Mouse (Mus musculus): ENCODE data around the gene Trpc7. TPM values are rescaled to one million over a fixed set of nuclear protein-coding genes. Genes with fewer than 3 reads are reported as not detected.

Trpc7 gene
- polyA plus RNA-seq, 1 experiment from 2014 or later: 6.6 TPM

DNA sequence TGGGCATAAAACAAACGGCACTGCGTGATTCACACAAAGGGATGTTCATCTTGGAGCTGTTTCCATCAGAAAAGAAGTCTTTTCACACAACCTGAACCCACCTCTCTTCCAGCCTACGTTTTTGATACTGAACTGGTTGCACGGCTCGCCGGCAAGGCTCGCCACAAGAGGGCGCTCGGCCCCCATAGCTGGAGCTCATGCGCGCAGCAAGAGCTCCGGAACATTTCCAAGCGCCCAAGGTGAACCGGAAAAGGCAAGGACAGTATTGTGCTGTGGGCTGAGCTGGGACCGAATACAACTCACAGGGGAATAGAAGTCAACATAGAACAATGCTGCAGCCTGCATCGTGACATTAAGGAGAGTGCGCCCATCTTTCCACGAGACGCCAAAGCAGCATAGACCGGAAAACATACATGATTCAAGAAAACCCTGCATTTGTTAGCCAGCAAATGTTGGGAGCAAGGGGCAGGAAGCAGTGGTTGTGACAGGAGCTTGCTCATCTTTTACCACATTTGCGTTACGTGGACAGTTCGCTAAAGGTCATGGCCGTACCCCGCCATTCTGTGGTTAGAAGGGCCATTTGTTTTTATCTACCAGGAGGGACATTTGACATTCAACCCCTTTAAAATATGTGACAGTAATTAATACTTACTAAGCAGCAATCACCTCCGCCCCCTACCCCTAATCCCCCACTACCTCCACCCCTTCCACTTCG is 88.9 kb downstream of the Trpc7 start:
- 10% methylated on average over 27 of the region's 27 CpGs for WGBS
- peak; percentile 87 for ATAC-seq
- no peaks in the 10 kb centered on the region for H3K36me3 ChIP-seq (ENCODE audit: control insufficient read depth, insufficient read depth, low read length)
- H3K4me1 ChIP-seq (ENCODE audit: control insufficient read depth, insufficient read depth, low read length): peaks cover 5% of the 10 kb centered on the region; the same call in 1 of the 2 replicates
- no peaks in the 10 kb centered on the region for H3K9me3 ChIP-seq (replicated peaks; ENCODE audit: control insufficient read depth, low read length, poor library complexity, severe bottlenecking)
- H3K4me3 ChIP-seq (ENCODE audit: low read depth, low read length): peak overlapping the region; percentile 16
- no peaks in the 10 kb centered on the region; the same call in 1 of the 2 replicates for H3K27me3 ChIP-seq (ENCODE audit: control insufficient read depth, insufficient read depth, low read depth, low read length)
- H3K27ac ChIP-seq (ENCODE audit: low read length): no peak overlapping the region
- H3K4me2 ChIP-seq (ENCODE audit: low read length): peak overlapping the region; percentile 58
- H3K9ac ChIP-seq (ENCODE audit: low read depth, low read length): peak overlapping the region; percentile 55; the same call in 1 of the 2 replicates

DNA sequence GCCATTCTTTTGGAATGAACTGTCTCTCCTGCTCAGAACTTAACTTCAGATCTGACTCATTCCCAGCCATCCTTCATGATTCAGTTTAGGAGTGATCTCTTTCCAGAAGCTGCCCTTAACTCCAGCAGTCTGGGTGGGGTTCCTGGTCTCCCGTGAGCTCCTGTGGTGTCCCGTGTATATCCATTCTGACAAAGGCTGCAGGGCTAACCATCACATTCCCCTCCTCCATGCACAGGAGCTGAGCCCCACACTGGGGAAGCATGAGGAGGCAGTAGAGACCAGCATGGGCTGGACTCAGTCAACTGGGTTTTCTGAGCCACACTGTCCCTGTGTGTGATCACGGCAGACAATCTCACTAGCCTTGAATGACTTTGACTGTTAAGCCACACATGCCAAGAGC is 90.7 kb downstream of the Trpc7 start:
- H3K27ac ChIP-seq (ENCODE audit: low read length): no peak overlapping the region
- H3K4me2 ChIP-seq (ENCODE audit: low read length): no peak overlapping the region
- H3K36me3 ChIP-seq (ENCODE audit: control insufficient read depth, insufficient read depth, low read length): no peaks in the 10 kb centered on the region
- H3K27me3 ChIP-seq (ENCODE audit: control insufficient read depth, insufficient read depth, low read depth, low read length): no peaks in the 10 kb centered on the region; the same call in 1 of the 2 replicates
- no peak overlapping the region for H3K9ac ChIP-seq (ENCODE audit: low read depth, low read length)
- H3K4me1 ChIP-seq (ENCODE audit: control insufficient read depth, insufficient read depth, low read length): peaks cover 5% of the 10 kb centered on the region; the same call in 1 of the 2 replicates
- no peak overlapping the region for H3K4me3 ChIP-seq (ENCODE audit: low read depth, low read length)
- WGBS: 81% methylated on average over 3 of the region's 3 CpGs
- H3K9me3 ChIP-seq (replicated peaks; ENCODE audit: control insufficient read depth, low read length, poor library complexity, severe bottlenecking): no peaks in the 10 kb centered on the region
- ATAC-seq: no peak

DNA sequence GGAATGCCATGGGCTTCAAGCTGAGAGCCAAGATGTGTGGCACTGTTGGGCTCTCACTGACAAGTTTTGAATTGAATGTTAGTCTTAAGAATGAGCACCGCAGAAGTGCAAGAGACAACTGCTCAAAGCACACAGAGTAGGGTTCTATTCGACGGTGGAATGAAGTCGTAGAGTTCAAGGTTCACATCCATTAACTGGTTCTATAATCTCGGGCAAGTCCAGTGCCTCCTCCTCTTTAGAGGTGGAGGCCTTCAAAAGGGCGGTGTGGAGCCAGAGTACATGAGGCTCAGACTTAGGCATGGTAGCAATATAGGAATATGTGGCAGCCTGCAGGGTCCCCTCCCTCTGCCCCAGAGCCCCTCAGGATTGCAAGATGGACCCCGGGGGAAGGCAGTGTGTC is 98.3 kb downstream of the Trpc7 start:
- Histone ChIP-seq H3K9ac (ENCODE audit: low read depth, low read length) (no peak overlapping the region), H3K4me2 (ENCODE audit: low read length) (no peak overlapping the region), H3K9me3 (replicated peaks; ENCODE audit: control insufficient read depth, low read length, poor library complexity, severe bottlenecking) (no peaks in the 10 kb centered on the region), H3K4me1 (ENCODE audit: control insufficient read depth, insufficient read depth, low read length) (peaks cover 5% of the 10 kb centered on the region), H3K27me3 (ENCODE audit: control insufficient read depth, insufficient read depth, low read depth, low read length) (no peaks in the 10 kb centered on the region), H3K27ac (ENCODE audit: low read length) (no peak overlapping the region), H3K36me3 (ENCODE audit: control insufficient read depth, insufficient read depth, low read length) (no peaks in the 10 kb centered on the region), H3K4me3 (ENCODE audit: low read depth, low read length) (no peak overlapping the region)
- 86% methylated on average over 7 of the region's 7 CpGs for WGBS
- no peak for ATAC-seq

DNA sequence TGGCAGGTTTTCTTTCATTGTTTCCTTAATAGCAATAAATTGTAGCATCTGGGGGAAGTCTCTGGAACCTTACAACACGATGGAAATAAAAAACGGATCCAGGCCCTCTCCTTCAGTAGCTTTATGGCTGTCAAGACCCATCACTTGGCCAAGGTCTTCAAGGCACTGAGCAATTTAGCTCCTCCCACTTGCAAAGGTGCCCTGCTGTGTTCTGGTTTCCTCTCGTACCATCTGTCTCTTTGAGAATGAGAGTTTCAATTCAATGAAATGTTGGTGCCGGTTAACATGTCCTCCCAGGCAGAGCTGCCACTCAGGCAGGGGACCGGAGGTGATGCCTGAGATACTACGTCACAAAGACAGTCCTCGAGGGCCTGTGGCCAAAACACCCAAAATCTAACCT is 100.3 kb downstream of the Trpc7 start:
- H3K4me2 ChIP-seq (ENCODE audit: low read length): no peak overlapping the region
- H3K27ac ChIP-seq (ENCODE audit: low read length): no peak overlapping the region
- no peaks in the 10 kb centered on the region for H3K36me3 ChIP-seq (ENCODE audit: control insufficient read depth, insufficient read depth, low read length)
- H3K9me3 ChIP-seq (replicated peaks; ENCODE audit: control insufficient read depth, low read length, poor library complexity, severe bottlenecking): no peaks in the 10 kb centered on the region
- WGBS: 65% methylated on average over 7 of the region's 7 CpGs
- no peak for ATAC-seq
- no peak overlapping the region for H3K4me3 ChIP-seq (ENCODE audit: low read depth, low read length)
- H3K4me1 ChIP-seq (ENCODE audit: control insufficient read depth, insufficient read depth, low read length): peaks cover 9% of the 10 kb centered on the region
- H3K27me3 ChIP-seq (ENCODE audit: control insufficient read depth, insufficient read depth, low read depth, low read length): no peaks in the 10 kb centered on the region
- no peak overlapping the region for H3K9ac ChIP-seq (ENCODE audit: low read depth, low read length)

DNA sequence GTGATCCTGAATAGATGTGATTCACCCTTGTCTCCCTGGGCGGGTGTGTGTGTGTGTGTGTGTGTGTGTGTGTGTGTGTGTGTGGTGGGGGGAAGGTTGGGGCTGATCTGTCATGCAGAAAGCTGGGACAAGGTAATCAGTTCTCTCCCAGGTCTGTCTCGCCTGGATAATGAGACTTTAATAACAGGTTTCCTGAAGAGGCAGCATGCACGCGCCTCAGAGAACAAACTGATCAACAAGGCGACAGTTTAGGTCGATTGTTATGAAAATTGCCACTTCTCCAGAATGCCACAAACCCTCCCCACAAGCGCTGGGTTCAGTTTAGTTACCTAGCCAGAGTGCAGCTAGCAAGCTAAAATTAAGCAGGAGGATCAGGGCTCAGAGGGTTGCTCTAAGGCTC is 101.4 kb downstream of the Trpc7 start:
- ATAC-seq: no peak
- Histone ChIP-seq H3K27ac (ENCODE audit: low read length) (no peak overlapping the region), H3K36me3 (ENCODE audit: control insufficient read depth, insufficient read depth, low read length) (no peaks in the 10 kb centered on the region), H3K4me3 (ENCODE audit: low read depth, low read length) (no peak overlapping the region), H3K9me3 (replicated peaks; ENCODE audit: control insufficient read depth, low read length, poor library complexity, severe bottlenecking) (no peaks in the 10 kb centered on the region), H3K4me2 (ENCODE audit: low read length) (no peak overlapping the region), H3K9ac (ENCODE audit: low read depth, low read length) (no peak overlapping the region), H3K27me3 (ENCODE audit: control insufficient read depth, insufficient read depth, low read depth, low read length) (no peaks in the 10 kb centered on the region), H3K4me1 (ENCODE audit: control insufficient read depth, insufficient read depth, low read length) (peaks cover 9% of the 10 kb centered on the region)
- WGBS: 37% methylated on average over 7 of the region's 7 CpGs

DNA sequence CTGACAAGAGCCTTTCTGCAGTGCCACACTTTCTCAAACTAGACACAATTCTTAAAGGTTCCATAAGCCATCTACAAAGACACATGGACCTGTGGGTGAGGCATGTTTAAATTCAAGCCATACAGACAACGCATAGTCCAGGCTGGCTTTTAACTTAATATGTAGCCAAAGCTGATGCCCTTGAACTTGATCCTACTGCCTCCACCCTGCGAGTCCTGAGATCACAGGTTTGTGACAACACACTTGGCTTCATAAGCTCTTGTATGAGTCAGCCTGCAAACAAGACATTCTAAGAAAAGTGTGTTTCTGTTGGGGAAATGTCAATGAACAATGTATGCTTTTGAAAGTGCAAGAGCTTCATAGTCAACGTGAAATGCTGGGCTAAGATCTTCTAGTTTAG is 102.9 kb downstream of the Trpc7 start:
- Histone ChIP-seq H3K4me1 (ENCODE audit: control insufficient read depth, insufficient read depth, low read length) (peaks cover 9% of the 10 kb centered on the region), H3K9me3 (replicated peaks; ENCODE audit: control insufficient read depth, low read length, poor library complexity, severe bottlenecking) (no peaks in the 10 kb centered on the region), H3K27ac (ENCODE audit: low read length) (no peak overlapping the region), H3K9ac (ENCODE audit: low read depth, low read length) (no peak overlapping the region), H3K27me3 (ENCODE audit: control insufficient read depth, insufficient read depth, low read depth, low read length) (no peaks in the 10 kb centered on the region), H3K36me3 (ENCODE audit: control insufficient read depth, insufficient read depth, low read length) (no peaks in the 10 kb centered on the region), H3K4me3 (ENCODE audit: low read depth, low read length) (no peak overlapping the region), H3K4me2 (ENCODE audit: low read length) (no peak overlapping the region)
- 89% methylated on average over 3 of the region's 3 CpGs for WGBS
- ATAC-seq: no peak

DNA sequence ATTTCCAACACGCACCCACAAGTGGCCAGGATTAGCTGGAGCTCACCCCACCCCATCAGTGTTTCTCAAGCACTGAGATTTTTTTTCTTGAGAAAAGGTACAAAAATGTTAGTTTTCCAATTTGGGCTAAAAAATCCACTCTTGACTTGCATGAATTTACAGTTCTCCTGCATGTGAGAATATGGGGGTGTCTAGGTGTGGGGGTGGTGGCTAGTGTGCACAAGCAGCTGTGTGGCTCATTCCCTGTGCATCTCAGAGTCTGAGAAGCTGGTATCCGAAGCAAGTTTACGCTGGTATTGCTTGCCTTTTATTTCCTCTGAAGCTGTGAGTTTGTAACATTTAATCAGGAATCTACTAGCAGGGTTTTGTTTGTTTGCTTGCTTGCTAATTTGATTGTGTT is 105.1 kb downstream of the Trpc7 start:
- H3K27ac ChIP-seq (ENCODE audit: low read length): no peak overlapping the region
- H3K4me1 ChIP-seq (ENCODE audit: control insufficient read depth, insufficient read depth, low read length): peaks cover 9% of the 10 kb centered on the region
- H3K9ac ChIP-seq (ENCODE audit: low read depth, low read length): no peak overlapping the region
- ATAC-seq: no peak
- no peak overlapping the region for H3K4me3 ChIP-seq (ENCODE audit: low read depth, low read length)
- no peaks in the 10 kb centered on the region for H3K36me3 ChIP-seq (ENCODE audit: control insufficient read depth, insufficient read depth, low read length)
- H3K27me3 ChIP-seq (ENCODE audit: control insufficient read depth, insufficient read depth, low read depth, low read length): no peaks in the 10 kb centered on the region
- H3K9me3 ChIP-seq (replicated peaks; ENCODE audit: control insufficient read depth, low read length, poor library complexity, severe bottlenecking): no peaks in the 10 kb centered on the region
- 89% methylated on average over 3 of the region's 3 CpGs for WGBS
- no peak overlapping the region for H3K4me2 ChIP-seq (ENCODE audit: low read length)

DNA sequence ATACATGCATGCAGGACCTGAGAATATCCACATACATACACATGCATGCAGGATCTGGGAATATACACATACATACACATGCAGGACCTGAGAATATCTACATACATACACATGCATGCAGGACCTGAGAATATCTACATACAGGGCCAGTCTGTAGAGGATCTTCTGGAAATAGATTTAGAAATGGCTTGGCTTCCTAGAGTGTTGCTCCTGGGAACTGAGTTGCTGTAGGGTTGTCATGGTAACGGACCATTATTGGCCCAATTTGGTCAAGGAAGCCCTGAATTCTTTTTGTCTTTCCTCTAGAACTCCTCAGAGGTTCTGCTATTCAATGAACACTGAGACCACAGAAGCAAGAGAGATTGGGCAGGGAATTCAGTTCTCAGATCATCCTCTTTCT is 113.2 kb downstream of the Trpc7 start:
- Histone ChIP-seq H3K4me1 (ENCODE audit: control insufficient read depth, insufficient read depth, low read length) (peaks cover 29% of the 10 kb centered on the region), H3K4me3 (ENCODE audit: low read depth, low read length) (no peak overlapping the region), H3K9me3 (replicated peaks; ENCODE audit: control insufficient read depth, low read length, poor library complexity, severe bottlenecking) (no peaks in the 10 kb centered on the region), H3K4me2 (ENCODE audit: low read length) (no peak overlapping the region), H3K27ac (ENCODE audit: low read length) (peak overlapping the region; percentile 9; the same call in 1 of the 2 replicates), H3K27me3 (ENCODE audit: control insufficient read depth, insufficient read depth, low read depth, low read length) (no peaks in the 10 kb centered on the region), H3K36me3 (ENCODE audit: control insufficient read depth, insufficient read depth, low read length) (no peaks in the 10 kb centered on the region), H3K9ac (ENCODE audit: low read depth, low read length) (no peak overlapping the region)
- WGBS: 86% methylated on average over 1 of the region's 1 CpGs
- ATAC-seq: no peak

DNA sequence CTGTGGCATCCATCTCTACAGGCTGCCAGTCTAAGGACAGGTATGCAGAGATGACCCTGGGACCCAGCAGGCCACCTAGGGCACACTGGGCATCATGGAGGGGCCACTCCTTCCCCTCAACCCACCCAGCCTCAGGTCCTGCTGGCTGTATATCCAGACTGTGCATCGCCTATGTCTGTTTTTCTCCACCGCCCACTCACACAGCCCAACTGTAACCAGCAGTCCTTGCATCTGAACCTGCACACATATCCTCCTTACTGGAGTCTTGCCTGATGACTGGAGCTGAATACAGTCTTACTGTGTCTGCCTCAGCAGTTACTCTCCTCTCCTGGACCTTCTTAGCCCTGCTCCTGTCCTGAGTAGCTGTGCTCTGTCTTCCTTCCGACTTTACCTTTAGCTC is 114.1 kb downstream of the Trpc7 start:
- peak overlapping the region; percentile 53 for H3K27ac ChIP-seq (ENCODE audit: low read length)
- peak overlapping the region; percentile 1; the same call in 1 of the 2 replicates for H3K9ac ChIP-seq (ENCODE audit: low read depth, low read length)
- no peaks in the 10 kb centered on the region for H3K36me3 ChIP-seq (ENCODE audit: control insufficient read depth, insufficient read depth, low read length)
- 0 out of 2 replicates have a peak, but pooled peaks cover under 1% of the 10 kb centered on the region for H3K27me3 ChIP-seq (ENCODE audit: control insufficient read depth, insufficient read depth, low read depth, low read length)
- no peak overlapping the region for H3K4me3 ChIP-seq (ENCODE audit: low read depth, low read length)
- WGBS: 92% methylated on average over 3 of the region's 3 CpGs
- ATAC-seq: no peak
- H3K9me3 ChIP-seq (replicated peaks; ENCODE audit: control insufficient read depth, low read length, poor library complexity, severe bottlenecking): no peaks in the 10 kb centered on the region
- peaks cover 29% of the 10 kb centered on the region for H3K4me1 ChIP-seq (ENCODE audit: control insufficient read depth, insufficient read depth, low read length)
- no peak overlapping the region for H3K4me2 ChIP-seq (ENCODE audit: low read length)

Measured in midbrain, embryonic 16.5 days (tissue).